Mouse (Mus musculus) megakaryocyte, embryonic 14.5 days (primary cell): ENCODE data around the gene Epn3. TPM values are rescaled to one million over a fixed set of nuclear protein-coding genes. Genes with fewer than 3 reads are reported as not detected.

Experiments
- H3K27me3 ChIP-seq: replicated peaks from 2 replicates; pipeline ENCODE3; 2012; ENCODE audit warnings: inconsistent platforms
- H3K36me3 ChIP-seq: replicated peaks from 2 replicates; pipeline ENCODE3; 2012; ENCODE audit warnings: low read length, inconsistent platforms, mixed read lengths
- H3K4me1 ChIP-seq: 2 replicates; pipeline ENCODE4 v1.6.1; 2012; ENCODE audit warnings: inconsistent platforms
- H3K4me3 ChIP-seq: replicated peaks from 2 replicates; pipeline ENCODE3; 2012; ENCODE audit warnings: moderate library complexity, mild to moderate bottlenecking, inconsistent platforms
- H3K9me3 ChIP-seq: 2 replicates; pipeline ENCODE4 v1.6.1; 2012; ENCODE audit warnings: inconsistent platforms
- FLI1 ChIP-seq: IDR thresholded peaks from 2 replicates; pipeline ENCODE4 v1.6.1; 2012; ENCODE audit warnings: low read length, inconsistent platforms, mixed read lengths
- GATA1 ChIP-seq: IDR thresholded peaks from 3 replicates; pipeline ENCODE4 v1.6.1; 2012; ENCODE audit warnings: mixed read lengths, low read length, inconsistent platforms, borderline replicate concordance
- polyA plus RNA-seq: library from polyadenylated mRNA; stranded (reverse); fragments of >175 nt; gene quantifications from 2 replicates; pipeline ENCODE4 v1.2.3, GENCODE M21; 2012; ENCODE audit warnings: low replicate concordance; ENCODE audit not compliant: insufficient read depth

The Epn3 gene
- polyA plus RNA-seq, 1 experiment = not detected

GRCm38 (mm10) chr11:94539761-94540160 is 40.0 kb upstream of the Epn3 start:
- H3K27me3 ChIP-seq = peaks cover 2% of the 10 kb centered on the region
- peaks cover 2% of the 10 kb centered on the region for H3K9me3 ChIP-seq
- TF ChIP-seq GATA1 (no peak), FLI1 (no peak)
- peaks cover 55% of the 10 kb centered on the region for H3K36me3 ChIP-seq
- peaks cover 16% of the 10 kb centered on the region for H3K4me1 ChIP-seq
- no peak overlapping the region for H3K4me3 ChIP-seq

- Histone ChIP-seq H3K4me1 (peaks cover 12% of the 10 kb centered on the region), H3K36me3 (peaks cover 48% of the 10 kb centered on the region), H3K4me3 (no peak overlapping the region), H3K9me3 (peaks cover 5% of the 10 kb centered on the region), H3K27me3 (peaks cover 11% of the 10 kb centered on the region)
- TF ChIP-seq FLI1 (no peak), GATA1 (no peak)
Observed at GRCm38 (mm10) chr11:94538733-94539292, 39.0 kb upstream of the Epn3 start.

- H3K4me3 ChIP-seq = no peak overlapping the region
- peaks cover 7% of the 10 kb centered on the region for H3K36me3 ChIP-seq
- peaks cover 5% of the 10 kb centered on the region for H3K9me3 ChIP-seq
- peaks cover 16% of the 10 kb centered on the region for H3K4me1 ChIP-seq
- TF ChIP-seq GATA1 (no peak), FLI1 (no peak)
- H3K27me3 ChIP-seq = peaks cover 22% of the 10 kb centered on the region
Observed at GRCm38 (mm10) chr11:94533171-94533570, 33.4 kb upstream of the Epn3 start.

DNA sequence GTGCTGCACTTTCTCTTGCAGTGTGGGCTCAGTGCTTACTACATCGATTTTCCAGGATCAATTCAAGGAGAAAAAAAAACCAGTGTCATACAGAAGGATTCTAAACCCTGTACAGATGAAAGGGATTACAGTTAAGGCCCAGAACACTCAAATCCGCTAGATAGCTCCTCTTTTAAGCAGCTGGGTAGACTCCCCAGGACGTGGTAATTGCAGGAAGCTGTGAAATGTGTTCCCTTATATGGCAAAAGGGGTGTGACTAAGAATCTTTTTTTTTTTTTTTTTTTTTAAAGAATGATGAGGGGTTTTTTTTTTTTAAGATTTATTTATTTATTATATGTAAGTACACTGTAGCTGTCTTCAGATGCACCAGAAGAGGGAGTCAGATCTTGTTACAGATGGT is 29.1 kb upstream of the Epn3 start:
- no peaks in the 10 kb centered on the region for H3K9me3 ChIP-seq
- H3K27me3 ChIP-seq = peaks cover 34% of the 10 kb centered on the region

GRCm38 (mm10) chr11:94526171-94526879 is 26.6 kb upstream of the Epn3 start:
- peaks cover 20% of the 10 kb centered on the region for H3K4me1 ChIP-seq
- H3K27me3 ChIP-seq = peaks cover 49% of the 10 kb centered on the region
- no peaks in the 10 kb centered on the region for H3K9me3 ChIP-seq
- TF ChIP-seq GATA1 (no peak), FLI1 (no peak)
- no peak overlapping the region for H3K4me3 ChIP-seq
- no peaks in the 10 kb centered on the region for H3K36me3 ChIP-seq

More for the DNA sequence above, 29.1 kb upstream of the Epn3 start:
- Histone ChIP-seq H3K36me3 (no peaks in the 10 kb centered on the region), H3K4me1 (peaks cover 16% of the 10 kb centered on the region; the same call in 1 of the 2 replicates), H3K4me3 (no peak overlapping the region)
- TF ChIP-seq GATA1 (no peak), FLI1 (no peak)

DNA sequence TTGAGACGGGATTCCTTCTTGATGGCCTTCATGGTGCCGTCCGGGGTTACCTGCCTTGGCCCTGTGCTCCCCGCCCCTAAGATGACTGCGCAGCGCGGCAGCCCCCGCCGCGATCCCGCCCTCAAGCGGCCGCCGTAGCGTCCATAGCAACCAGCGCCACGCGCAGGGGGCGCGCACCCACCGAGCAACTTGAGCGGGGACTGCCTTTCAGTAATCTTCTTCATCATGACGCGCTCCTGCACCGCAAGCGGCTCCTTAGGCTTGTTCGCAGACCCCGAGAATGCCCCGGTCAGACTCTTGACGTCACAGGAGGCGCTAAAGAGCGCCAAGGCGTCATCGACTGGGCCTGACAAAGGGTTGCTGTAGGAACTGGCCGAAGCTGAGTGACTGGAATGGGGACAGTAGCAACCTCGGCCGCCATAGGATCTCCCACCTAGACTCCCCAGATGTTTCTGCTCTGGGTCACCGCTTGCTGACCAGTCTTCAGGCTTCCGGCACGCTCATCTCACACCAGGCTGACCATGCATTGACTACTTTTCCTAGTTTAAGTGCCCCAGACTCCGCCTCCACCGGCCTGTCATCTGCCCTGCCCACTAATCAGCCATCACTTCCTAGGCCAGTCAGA is 21.6 kb upstream of the Epn3 start, which contains the start of gene Mycbpap:
TSS of gene Mycbpap (minus strand) at position 524 of the 625 bp plus-strand sequence.
- H3K4me3 ChIP-seq = peak within 1 kb of the TSS; percentile 91
- H3K27me3 ChIP-seq = peaks cover 66% of the 10 kb centered on the region
- H3K36me3 ChIP-seq = no peaks in the 10 kb centered on the region
- H3K9me3 ChIP-seq = no peaks in the 10 kb centered on the region
- TF ChIP-seq GATA1 (no peak), FLI1 (no peak)
- peaks cover 14% of the 10 kb centered on the region for H3K4me1 ChIP-seq

DNA sequence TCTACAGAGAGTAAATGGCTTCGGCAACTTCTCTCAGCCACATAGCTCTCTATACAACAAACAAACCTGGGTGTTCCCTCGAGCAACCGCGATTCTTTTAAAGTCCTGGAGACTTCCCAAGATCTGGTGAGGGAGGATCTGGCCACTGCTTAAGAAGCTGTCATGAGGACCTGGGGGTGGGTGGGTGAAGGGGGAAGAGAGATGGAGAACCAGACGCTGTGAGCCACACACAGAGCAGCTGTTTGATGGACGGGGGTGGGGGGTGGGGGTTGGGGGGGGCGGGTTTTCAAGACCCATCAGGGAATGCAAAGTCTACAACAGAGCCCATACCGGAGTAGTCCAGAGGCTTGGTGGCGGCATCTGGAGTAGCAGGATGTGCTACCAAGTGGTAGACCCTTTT is 13.7 kb upstream of the Epn3 start:
- peaks cover 70% of the 10 kb centered on the region for H3K27me3 ChIP-seq
- H3K36me3 ChIP-seq = no peaks in the 10 kb centered on the region
- H3K4me3 ChIP-seq = no peak overlapping the region
- H3K4me1 ChIP-seq = no peaks in the 10 kb centered on the region
- peaks cover 36% of the 10 kb centered on the region for H3K9me3 ChIP-seq
- TF ChIP-seq GATA1 = no peak
- no peak for TF ChIP-seq FLI1

- no peaks in the 10 kb centered on the region for H3K36me3 ChIP-seq
- H3K4me3 ChIP-seq = no peak overlapping the region
- H3K9me3 ChIP-seq = peaks cover 36% of the 10 kb centered on the region
- H3K27me3 ChIP-seq = peaks cover 82% of the 10 kb centered on the region
- no peak for TF ChIP-seq FLI1
- no peak for TF ChIP-seq GATA1
- H3K4me1 ChIP-seq = no peaks in the 10 kb centered on the region
Observed at GRCm38 (mm10) chr11:94508976-94509375, 9.2 kb upstream of the Epn3 start.

- peaks cover 95% of the 10 kb centered on the region for H3K27me3 ChIP-seq
- H3K36me3 ChIP-seq = no peaks in the 10 kb centered on the region
- TF ChIP-seq GATA1 = no peak
- no peak for TF ChIP-seq FLI1
- peaks cover 5% of the 10 kb centered on the region for H3K4me1 ChIP-seq
- no peak overlapping the region for H3K4me3 ChIP-seq
- no peaks in the 10 kb centered on the region for H3K9me3 ChIP-seq
Observed at GRCm38 (mm10) chr11:94501482-94501881, 1.7 kb upstream of the Epn3 start.

- peaks cover 5% of the 10 kb centered on the region for H3K4me1 ChIP-seq
- H3K36me3 ChIP-seq = no peaks in the 10 kb centered on the region
- H3K27me3 ChIP-seq = peaks cover 97% of the 10 kb centered on the region
- no peaks in the 10 kb centered on the region for H3K9me3 ChIP-seq
- no peak for TF ChIP-seq FLI1
- TF ChIP-seq GATA1 = no peak
- no peak overlapping the region for H3K4me3 ChIP-seq
Observed at GRCm38 (mm10) chr11:94500362-94500761, 588 bp upstream of the Epn3 start.
